Mouse (Mus musculus): ENCODE measurements at regions not wholly inside any gene's neighbourhood (a gene's known extent, or its start where the extent isn't known, plus 50 kb on each side); places are given as distances from the start of the nearest gene placed in this dataset.

DNA sequence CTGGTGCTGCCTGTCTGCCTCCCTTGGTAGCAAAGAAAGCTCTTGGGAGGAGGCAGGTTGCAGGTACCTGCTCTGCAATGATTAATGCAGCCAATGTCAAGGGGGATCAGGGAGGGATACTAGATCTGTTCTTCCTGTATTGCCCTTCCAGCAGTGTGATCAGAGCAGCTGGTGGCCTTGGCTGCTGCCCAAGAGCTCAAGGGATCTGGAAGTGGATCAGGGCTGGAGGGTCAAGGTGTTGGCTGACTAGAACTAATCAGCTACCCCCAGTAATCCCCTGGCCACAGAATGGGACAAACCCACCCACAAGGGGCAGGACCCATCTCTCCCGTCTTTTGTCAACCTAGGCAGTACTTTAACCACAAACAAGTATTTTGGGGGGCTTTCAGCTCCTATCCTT, 211.8 kb upstream of the Atp6ap2 start:
- TF ChIP-seq CTCF (IDR thresholded peaks at IDR 0.05; ENCODE audit: insufficient read depth, low read depth, low read length), result no peak
- TF ChIP-seq POLR2A (IDR thresholded peaks at IDR 0.05; ENCODE audit: insufficient read depth, low read depth, low read length), result no peak
- Histone ChIP-seq H3K4me1 (ENCODE audit: control insufficient read depth, insufficient read depth, low read length) (no peaks in the 10 kb centered on the region), H3K27ac (ENCODE audit: insufficient read depth, low read depth, low read length) (no peak overlapping the region), H3K4me3 (ENCODE audit: insufficient read depth, low read depth, low read length) (no peak overlapping the region)
- 81% methylated on average over 1 of the region's 1 CpGs for WGBS

DNA sequence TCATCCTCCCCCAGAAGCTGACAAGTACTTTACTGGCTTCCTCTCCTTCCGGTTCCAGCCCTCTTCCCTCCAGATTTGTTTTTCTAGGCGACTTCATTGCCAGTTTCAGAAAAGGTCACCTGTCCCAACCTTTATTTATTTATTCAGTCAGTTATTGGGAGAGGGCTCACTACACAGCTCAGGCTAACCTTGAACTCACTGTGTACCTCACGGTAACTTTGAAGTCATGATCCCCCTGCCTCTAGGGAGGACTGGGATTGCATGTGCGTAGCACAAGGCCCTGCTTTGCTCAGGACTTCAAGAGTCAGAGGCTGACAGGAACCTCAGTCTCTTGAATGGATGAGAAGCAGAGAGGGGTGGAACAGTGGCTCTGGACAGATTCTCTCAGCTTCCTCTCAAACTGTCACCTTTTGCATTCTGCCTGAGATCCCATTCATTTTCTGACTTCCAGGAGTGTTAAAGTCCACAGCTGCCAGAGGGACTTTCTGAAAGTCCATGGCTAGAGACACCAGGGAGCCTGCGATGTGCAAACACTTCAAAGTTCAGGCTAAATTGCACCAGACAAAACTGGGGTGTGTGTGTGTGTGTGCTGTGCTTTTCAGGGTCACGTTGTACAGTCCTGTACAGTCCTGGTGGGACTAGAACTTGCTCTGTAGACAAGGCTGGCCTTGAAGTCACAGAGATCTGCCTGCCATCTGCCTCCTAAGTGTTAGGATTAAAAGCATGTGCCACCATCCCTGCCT, 211.2 kb upstream of the Atp6ap2 start:
- no peak overlapping the region for H3K27ac ChIP-seq (ENCODE audit: insufficient read depth, low read depth, low read length)
- no peak for TF ChIP-seq POLR2A (IDR thresholded peaks at IDR 0.05; ENCODE audit: insufficient read depth, low read depth, low read length)
- TF ChIP-seq CTCF (IDR thresholded peaks at IDR 0.05; ENCODE audit: insufficient read depth, low read depth, low read length), result no peak
- 86% methylated on average over 6 of the region's 6 CpGs for WGBS

GRCm38 (mm10) chrX:12377441-12377840, 210.2 kb upstream of the Atp6ap2 start:
- Histone ChIP-seq H3K27ac (ENCODE audit: insufficient read depth, low read depth, low read length) (no peak overlapping the region), H3K4me1 (ENCODE audit: control insufficient read depth, insufficient read depth, low read length) (no peaks in the 10 kb centered on the region), H3K4me3 (ENCODE audit: insufficient read depth, low read depth, low read length) (no peak overlapping the region)
- TF ChIP-seq CTCF (IDR thresholded peaks at IDR 0.05; ENCODE audit: insufficient read depth, low read depth, low read length), result no peak
- no peak for TF ChIP-seq POLR2A (IDR thresholded peaks at IDR 0.05; ENCODE audit: insufficient read depth, low read depth, low read length)
- WGBS, result 73% methylated on average over 7 of the region's 7 CpGs

More for the DNA sequence above, 211.2 kb upstream of the Atp6ap2 start:
- no peaks in the 10 kb centered on the region for H3K4me1 ChIP-seq (ENCODE audit: control insufficient read depth, insufficient read depth, low read length)
- H3K4me3 ChIP-seq (ENCODE audit: insufficient read depth, low read depth, low read length), result no peak overlapping the region

DNA sequence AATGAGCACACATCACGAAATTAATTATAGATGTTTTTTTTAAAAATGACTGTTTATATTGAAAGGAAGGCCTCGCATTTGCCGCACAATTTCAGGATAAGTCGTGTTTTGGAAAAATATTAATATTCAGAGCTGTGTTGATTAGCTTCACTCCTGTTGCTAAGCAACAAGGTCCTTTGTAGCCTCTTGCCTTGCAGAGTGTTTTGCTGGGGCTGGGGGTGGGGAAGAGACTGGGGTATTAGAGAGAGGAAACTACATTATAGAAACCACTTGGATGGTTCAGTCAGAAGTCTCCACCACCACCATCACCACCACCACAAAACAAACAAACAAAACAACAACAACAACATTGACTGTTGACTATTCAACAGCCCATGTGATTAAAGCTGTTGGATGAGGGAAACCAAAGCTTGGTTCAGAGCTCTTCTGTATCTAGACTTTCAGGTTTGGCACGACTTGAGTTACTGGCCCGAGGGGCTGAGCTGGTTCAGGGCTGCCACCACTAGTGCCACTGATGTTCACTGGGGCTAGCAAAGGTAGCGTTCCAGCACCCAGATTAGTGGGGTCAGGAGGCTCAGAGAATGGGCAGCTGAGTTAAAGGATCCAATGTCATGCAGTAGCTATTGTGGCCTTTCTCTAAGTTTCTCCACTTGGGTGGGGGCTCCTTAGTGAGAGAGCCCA, 195.3 kb upstream of the Atp6ap2 start:
- Histone ChIP-seq H3K4me1 (ENCODE audit: control insufficient read depth, insufficient read depth, low read length) (0 out of 2 replicates have a peak, but pooled peaks cover 2% of the 10 kb centered on the region), H3K27ac (ENCODE audit: insufficient read depth, low read depth, low read length) (no peak overlapping the region), H3K4me3 (ENCODE audit: insufficient read depth, low read depth, low read length) (no peak overlapping the region)
- WGBS, result 52% methylated on average over 7 of the region's 7 CpGs
- TF ChIP-seq POLR2A (IDR thresholded peaks at IDR 0.05; ENCODE audit: insufficient read depth, low read depth, low read length) (no peak), CTCF (IDR thresholded peaks at IDR 0.05; ENCODE audit: insufficient read depth, low read depth, low read length) (no peak)

GRCm38 (mm10) chrX:12409319-12409718, 178.3 kb upstream of the Atp6ap2 start:
- WGBS, result 63% methylated on average over 3 of the region's 3 CpGs

DNA sequence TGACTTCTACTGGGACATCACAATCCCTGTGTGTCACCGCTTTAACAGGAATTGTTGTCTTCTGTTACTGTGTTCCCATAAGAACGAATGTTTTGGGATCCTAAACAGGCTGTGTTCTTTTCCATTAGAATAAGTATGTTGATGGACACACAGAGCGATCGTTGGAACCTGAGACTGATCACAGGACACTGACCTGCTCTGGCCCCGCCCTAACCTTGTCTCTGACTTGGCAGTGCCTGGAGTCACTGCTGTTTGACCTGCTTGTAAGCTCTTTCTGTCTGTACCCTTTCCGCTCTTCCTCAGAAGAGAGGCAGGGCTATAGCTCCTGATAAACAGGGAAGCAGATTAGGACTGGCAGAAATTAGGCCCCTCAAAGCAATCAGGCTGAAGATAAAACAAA, 162.0 kb upstream of the Atp6ap2 start:
- no peak overlapping the region for H3K27ac ChIP-seq (ENCODE audit: insufficient read depth, low read depth, low read length)
- no peaks in the 10 kb centered on the region for H3K4me1 ChIP-seq (ENCODE audit: control insufficient read depth, insufficient read depth, low read length)
- no peak overlapping the region for H3K4me3 ChIP-seq (ENCODE audit: insufficient read depth, low read depth, low read length)
- TF ChIP-seq CTCF (IDR thresholded peaks at IDR 0.05; ENCODE audit: insufficient read depth, low read depth, low read length) (no peak), POLR2A (IDR thresholded peaks at IDR 0.05; ENCODE audit: insufficient read depth, low read depth, low read length) (no peak)
- WGBS, result 88% methylated on average over 6 of the region's 6 CpGs

More at GRCm38 (mm10) chrX:12409319-12409718, 178.3 kb upstream of the Atp6ap2 start:
- no peak for TF ChIP-seq POLR2A (IDR thresholded peaks at IDR 0.05; ENCODE audit: insufficient read depth, low read depth, low read length)
- no peak for TF ChIP-seq CTCF (IDR thresholded peaks at IDR 0.05; ENCODE audit: insufficient read depth, low read depth, low read length)
- no peaks in the 10 kb centered on the region for H3K4me1 ChIP-seq (ENCODE audit: control insufficient read depth, insufficient read depth, low read length)
- H3K27ac ChIP-seq (ENCODE audit: insufficient read depth, low read depth, low read length), result no peak overlapping the region
- no peak overlapping the region for H3K4me3 ChIP-seq (ENCODE audit: insufficient read depth, low read depth, low read length)

DNA sequence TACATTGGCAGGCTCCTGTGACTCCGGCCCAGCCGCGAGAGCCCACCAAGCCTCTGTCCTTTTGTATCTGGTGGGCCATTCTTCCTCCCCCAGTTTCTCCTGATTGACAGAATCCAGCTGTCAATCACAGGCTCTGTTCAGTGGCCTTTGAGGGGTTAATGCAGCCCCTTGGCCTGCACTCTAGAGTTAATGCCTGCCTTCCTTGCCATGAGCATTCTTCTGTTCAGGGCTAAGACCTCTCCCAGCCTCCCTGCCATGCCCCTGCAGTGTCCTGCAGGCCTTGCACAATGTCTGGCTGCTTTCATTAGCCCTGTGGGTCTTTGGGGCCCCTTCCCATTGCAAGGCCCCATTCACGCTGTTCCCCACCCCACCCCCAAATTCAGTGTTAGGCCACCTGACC, 160.9 kb upstream of the Atp6ap2 start:
- Histone ChIP-seq H3K27ac (ENCODE audit: insufficient read depth, low read depth, low read length) (no peak overlapping the region), H3K4me3 (ENCODE audit: insufficient read depth, low read depth, low read length) (no peak overlapping the region), H3K4me1 (ENCODE audit: control insufficient read depth, insufficient read depth, low read length) (no peaks in the 10 kb centered on the region)
- no peak for TF ChIP-seq CTCF (IDR thresholded peaks at IDR 0.05; ENCODE audit: insufficient read depth, low read depth, low read length)
- TF ChIP-seq POLR2A (IDR thresholded peaks at IDR 0.05; ENCODE audit: insufficient read depth, low read depth, low read length), result no peak
- 91% methylated on average over 4 of the region's 4 CpGs for WGBS

GRCm38 (mm10) chrX:12432289-12432688, 155.3 kb upstream of the Atp6ap2 start:
- no peak overlapping the region for H3K27ac ChIP-seq (ENCODE audit: insufficient read depth, low read depth, low read length)
- WGBS, result 98% methylated on average over 2 of the region's 2 CpGs
- H3K4me1 ChIP-seq (ENCODE audit: control insufficient read depth, insufficient read depth, low read length), result peaks cover 5% of the 10 kb centered on the region; the same call in 1 of the 2 replicates
- TF ChIP-seq POLR2A (IDR thresholded peaks at IDR 0.05; ENCODE audit: insufficient read depth, low read depth, low read length) (no peak), CTCF (IDR thresholded peaks at IDR 0.05; ENCODE audit: insufficient read depth, low read depth, low read length) (no peak)
- H3K4me3 ChIP-seq (ENCODE audit: insufficient read depth, low read depth, low read length), result no peak overlapping the region

DNA sequence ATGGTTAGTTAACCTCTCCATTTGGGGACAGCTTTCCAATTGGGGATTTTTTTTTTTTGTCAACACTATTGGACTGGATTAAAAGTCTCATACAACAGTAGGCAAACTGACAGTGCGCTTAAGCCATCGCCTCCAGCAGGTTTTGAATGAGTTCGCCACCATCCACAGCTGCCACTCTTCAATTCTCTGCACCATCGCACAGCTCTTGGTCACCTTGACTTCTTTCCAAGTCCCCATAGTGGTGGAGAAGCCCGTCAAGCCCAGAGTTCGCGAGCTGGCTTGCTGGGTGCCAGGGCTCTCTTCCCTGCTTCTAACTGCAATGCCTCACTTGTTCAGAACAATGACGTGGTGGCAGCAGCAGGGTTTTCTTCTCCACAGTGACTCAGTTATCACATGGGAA, 151.9 kb upstream of the Atp6ap2 start:
- TF ChIP-seq CTCF (IDR thresholded peaks at IDR 0.05; ENCODE audit: insufficient read depth, low read depth, low read length) (no peak), POLR2A (IDR thresholded peaks at IDR 0.05; ENCODE audit: insufficient read depth, low read depth, low read length) (no peak)
- Histone ChIP-seq H3K4me3 (ENCODE audit: insufficient read depth, low read depth, low read length) (no peak overlapping the region), H3K27ac (ENCODE audit: insufficient read depth, low read depth, low read length) (no peak overlapping the region), H3K4me1 (ENCODE audit: control insufficient read depth, insufficient read depth, low read length) (peaks cover 8% of the 10 kb centered on the region)
- WGBS, result 59% methylated on average over 8 of the region's 8 CpGs

Measured in olfactory bulb, adult 2 months (tissue).